Mouse (Mus musculus) gastrocnemius, adult 8-10 months (tissue): ENCODE results near the gene Ybx1. TPM values are rescaled to one million over a fixed set of nuclear protein-coding genes. Genes with fewer than 3 reads are reported as not detected.

Source experiments
- DNase-seq, 2 experiments: peaks; one replicate each; pipeline ENCODE4 v3.0.0; 2022; ENCODE audit warnings: low spot score in 2 of 2
- total RNA-seq, 4 experiments: library from RNA; stranded (reverse); gene quantifications; 2 replicates each; pipeline ENCODE4 v1.2.4; 2022

Ybx1 gene
- total RNA-seq, 4 experiments from 2014 or later, result 604 to 694 (median 660) TPM

DNA sequence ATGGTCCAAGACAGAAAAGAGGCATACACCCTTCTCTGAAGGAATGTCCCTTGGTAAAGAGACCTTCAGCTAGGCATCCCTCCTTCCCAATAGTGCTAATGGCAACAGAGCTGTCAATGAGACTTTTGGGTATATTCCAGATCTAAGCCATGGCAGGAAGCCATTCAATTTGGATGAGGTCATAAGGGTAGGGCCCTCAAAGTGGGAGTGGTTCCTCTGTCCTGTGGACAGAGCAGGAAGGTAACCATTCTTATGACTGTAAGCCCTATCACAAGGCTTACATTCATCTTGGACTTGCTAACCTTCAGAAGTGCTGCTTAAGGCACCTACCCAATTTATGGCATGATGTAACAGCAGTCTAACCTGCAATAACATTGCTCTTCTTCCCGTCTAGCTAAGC is 19.8 kb downstream of the Ybx1 start:
- DNase-seq, result no peak

DNA sequence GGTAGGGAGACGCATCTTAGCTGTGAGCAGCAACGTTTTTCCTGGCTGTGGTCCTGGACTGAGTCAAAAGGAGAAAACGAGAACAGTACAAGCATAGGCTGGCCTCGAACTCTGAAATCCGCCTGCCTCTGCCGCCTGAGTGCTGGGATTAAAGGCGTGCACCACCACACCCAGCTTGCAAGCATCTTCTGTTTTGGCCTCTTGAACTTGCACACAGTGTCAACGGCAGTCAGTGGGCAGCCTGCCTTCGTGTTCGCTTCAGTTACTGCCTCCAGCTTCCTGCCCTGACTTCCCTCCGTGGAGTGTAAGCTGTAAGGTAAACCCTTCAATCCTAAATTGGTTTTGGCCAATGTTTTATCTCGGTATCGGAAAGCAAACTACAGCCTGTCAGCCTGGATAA is 27.8 kb downstream of the Ybx1 start:
- DNase-seq, result no peak

DNA sequence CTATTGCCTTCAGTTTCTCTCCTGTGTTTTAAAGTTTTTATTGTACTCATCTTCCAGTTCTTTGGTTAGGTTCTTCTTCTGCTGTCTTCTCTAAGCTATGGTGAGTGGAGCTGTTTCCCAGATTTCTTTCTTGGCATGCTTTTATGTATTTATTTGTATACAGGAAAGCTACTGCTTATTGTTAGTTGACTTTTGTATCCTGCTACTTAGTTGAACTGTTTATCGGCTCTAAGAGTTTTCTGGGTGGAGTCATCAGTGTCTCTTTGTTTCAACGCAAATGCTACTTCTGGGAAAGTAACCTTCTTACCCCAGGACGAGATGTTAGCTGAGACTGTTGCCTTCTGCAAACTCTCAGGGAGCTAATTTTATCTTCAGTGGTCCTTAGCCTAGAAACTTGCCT is 30.9 kb downstream of the Ybx1 start:
- no peak for DNase-seq

DNA sequence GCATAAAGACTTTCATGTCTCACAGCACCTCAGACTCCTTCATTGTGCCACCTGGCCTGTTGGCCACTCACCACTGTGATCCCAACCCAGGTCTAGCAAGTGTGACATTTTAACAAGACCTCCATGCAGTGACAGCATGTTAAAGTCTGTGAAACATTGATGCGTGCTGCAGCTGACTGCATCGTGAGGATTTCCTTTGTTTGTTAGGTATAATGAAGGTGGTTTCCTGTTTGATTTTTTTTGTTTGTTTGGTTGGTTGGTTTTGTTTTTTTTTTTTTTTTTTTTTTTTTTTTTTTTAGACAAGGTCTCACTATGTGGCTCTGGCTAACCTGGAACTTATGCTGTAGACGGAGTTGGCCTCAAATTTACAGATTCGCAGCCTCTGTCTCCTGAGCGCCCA is 31.9 kb downstream of the Ybx1 start:
- DNase-seq, result no peak

DNA sequence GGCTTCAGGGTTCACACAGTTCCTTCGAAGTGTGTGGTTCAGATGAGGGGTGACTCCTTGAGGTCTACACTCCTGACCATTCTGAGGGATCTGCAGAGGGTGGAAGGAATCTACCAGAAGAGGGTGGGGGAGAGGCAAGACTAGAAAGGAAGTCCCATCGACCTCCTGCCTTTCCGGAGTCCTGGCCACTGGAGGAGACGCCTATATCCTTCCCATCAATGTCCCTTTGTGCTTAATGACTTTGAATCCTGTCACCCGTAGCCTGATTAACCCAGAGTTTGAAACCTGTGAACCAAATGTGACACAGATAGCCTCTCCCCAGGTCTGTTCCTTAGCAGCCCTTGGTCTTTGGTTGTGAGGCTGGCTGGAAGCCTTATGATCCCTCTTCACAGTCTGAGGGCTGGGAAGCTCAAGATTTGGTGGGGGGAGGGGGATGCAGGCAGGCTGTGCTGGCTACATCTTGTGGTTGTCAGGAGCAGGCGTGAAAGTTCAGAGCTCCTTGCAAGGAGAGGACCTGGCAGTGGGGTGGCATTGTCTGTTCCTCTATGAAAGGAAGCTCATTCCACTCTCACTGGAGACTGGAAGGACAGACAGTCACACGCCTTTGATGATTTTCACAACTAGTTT is 33.2 kb downstream of the Ybx1 start:
- no peak for DNase-seq

DNA sequence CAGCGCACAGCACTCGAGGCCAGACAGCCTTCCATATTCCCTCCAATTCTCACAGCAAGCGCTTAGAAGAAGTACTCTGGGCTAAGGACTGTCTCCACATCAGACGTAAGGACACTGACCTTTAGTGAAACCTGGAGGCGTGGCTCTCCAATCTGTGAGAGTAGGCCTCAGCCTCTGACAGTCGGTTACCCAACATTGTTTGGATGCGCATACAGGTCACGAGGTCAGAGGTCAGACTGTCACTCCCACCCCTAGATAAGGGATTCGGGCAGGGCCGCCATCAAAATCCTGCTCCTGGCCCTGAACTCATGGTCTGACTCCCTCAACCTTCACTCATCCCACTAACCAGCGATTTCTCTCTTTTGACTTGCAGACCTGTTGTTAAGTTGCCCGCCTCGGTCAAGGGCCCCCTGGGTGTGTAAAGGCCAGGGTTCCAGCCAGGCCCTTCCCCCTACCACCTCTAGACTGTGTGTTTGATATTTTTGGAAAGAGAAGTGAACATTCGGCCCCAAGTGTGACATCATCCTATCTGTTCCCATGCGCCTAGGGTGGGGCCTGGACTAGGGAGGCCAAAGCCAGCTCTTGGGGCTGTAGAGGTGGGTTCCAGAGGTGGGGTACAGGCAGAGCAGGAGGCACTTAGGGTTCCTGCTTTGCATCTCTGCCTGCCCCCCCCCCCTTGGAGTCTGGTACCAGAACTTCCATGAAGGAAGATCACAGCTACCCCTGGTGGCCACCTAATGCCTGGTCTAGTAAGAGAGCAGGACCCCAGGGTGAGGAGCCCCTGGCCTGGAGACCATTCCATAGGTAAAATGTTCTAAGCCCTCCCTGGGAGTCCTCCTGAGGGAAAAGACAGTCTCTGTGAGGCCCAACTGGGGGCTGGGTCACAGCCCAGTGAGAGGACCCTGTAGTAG is 34.8 kb downstream of the Ybx1 start:
- DNase-seq, result no peak

DNA sequence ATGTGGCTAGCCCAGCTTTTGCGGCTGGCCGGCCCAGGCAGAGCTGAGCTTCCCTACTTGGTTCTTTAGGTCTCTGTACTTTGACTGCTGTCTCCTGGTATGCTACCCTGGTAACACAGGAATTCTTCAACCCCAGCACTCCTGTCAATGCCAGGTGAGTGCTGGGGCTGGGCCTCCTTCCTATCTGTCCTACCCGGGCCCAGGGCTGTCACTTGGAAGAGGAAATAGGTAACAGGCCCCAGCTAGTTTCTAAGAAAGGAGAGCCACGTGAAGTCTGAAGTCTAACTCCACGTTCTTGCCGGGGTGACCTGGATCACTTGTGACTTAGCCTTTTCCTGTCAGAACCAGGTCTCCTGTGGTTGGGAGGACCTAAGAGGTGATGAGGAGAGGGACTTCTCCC is 37.3 kb downstream of the Ybx1 start:
- no peak for DNase-seq

DNA sequence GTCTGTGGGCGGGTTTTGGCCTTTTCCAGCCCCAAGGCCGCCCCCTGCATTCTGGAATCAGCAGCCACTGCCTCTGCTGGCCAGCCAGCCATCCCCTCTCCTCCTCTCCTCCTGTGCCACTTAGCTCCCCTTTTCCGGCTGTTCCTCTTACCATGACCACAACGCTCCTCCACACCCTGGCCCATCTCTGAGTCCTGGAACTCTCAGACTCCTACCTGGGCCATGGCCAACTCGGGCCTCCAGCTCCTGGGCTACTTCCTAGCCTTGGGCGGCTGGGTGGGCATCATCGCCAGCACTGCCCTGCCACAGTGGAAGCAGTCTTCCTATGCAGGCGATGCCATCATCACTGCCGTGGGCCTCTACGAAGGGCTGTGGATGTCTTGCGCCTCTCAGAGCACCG is 39.1 kb downstream of the Ybx1 start, which contains the start of gene Cldn19:
Gene Cldn19 (plus strand): TSS at position 64 of the 400 bp plus-strand sequence.
- no peak for DNase-seq

DNA sequence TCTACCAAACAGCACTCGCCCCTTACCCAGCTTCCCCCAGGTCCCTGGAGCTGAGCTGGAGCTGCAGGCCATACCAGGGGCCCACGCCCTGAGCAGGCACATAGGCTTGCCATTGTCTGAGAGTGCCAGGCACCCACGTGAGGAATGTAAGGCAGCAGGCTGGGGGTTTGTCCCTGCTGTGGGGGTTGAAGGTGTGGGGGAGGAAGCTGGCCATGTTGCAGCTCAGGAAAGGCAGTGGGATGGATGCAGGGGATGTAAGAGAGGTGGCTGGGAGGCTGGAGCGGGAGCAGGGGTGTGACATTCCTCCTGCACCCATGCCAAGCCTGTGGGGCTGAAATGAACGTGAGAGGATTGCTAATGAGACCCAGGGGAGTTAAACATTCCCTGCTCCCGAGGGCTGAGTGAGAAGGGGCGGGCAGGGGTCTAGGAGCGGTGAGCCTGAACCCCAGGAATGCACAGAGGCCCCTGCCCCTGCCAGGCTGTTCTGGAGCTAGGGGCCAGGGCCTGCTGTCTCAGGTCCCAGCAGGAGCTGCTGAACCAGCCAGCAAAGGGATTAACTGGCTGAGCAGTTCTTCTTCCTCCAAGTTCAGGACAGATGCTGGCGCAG is 40.3 kb downstream of the Ybx1 start:
- no peak for DNase-seq

DNA sequence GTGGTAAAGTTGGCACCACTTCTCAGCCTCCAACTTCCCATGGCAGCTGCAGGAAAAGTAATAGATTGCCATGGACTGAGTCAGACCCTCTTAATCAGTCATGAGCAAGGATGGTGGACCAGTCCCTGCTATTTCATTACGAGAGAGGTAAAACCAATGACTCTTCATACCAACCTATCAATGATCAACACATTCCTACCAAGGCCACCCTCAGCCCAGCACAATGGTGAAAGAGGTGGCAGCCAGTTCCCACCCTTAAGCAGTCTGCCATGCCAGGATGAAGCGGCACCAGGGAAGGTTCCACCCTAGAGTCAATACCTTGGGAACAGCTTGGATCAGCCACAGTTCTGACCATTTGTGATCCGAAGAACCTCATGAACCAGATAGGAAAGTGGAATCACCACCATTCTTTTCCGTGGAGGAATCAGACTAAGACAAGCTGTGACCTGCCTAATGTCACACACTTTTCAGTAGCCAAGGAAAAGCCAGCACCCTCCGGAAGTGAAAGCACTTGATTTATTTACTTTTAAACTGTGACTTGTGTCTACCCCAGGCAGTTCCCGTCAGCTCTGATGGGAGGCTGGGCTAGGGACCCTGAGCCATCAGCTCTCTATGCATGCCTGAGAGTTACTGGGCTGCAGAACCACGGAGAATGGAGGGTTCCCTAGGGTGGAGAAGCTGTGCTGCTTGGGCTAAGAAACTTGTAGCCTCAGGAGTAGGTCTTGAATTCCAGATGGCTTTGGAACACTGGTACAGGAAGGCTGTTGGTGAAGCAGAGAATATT is 42.2 kb downstream of the Ybx1 start:
- no peak for DNase-seq

DNA sequence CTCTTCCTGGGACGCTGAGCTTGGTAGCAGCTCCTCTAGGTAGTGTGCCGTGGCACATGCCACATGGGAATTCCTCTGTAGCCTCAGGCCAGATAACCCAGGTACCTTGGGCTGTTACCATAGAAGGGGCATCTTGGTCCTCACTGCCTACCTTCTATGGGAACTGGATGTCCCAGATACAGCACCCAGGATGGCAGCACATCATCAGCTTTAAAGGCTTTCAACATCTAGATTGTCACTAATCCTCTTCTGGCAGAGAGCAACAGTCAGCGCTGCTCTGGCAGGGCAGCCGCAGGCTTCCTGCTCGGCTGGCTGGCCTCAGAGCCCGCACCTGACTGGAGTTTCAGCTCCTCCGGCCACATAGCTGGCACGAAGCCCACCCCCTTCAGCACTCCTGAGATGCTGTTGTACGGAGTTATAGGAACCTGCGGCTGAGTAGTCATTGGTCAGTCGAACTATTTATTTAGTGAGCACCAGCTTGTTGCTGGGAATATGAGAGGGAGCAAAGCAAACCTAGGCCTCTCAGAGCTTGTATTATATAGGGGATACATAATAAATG is 45.9 kb downstream of the Ybx1 start:
- DNase-seq, result no peak

DNA sequence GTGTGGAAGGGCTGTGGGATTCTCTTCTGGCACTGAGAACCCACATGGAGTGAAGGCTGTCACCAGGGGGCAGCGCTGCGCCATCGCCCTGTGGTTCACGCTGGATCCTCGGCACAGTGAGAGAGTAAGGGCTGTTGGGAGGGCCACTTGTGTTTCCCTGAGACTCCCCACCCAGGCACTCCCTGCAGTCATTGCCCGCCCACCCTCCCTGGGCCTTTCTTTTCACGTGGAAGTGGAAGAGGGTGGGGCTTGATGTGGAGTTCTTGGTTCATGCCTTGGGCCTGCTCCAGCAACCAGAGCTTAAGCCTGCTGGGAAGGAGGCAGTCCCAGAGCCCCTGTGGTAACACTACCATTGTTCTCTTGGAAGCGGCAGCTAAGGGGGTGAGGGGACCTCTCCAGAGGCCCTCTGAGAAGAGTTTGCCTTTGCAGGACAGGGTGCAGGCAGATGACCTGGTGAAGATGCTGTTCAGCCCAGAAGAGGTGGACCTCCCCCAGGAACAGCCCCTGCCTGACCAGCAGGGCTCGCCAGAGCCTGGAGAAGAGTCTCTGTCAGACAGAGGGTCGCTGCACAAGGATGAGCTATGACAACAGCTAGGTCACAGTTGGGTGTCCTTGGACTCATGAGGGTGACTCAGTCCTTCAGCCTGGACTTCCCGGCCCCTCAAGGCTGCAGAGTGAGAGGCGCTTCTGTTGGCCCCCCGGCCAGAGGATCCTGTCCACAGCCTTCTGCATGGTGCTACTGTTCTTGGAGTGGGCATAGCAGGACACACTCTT is 46.8 kb downstream of the Ybx1 start:
- peak; percentile 55 to 57 for DNase-seq

DNA sequence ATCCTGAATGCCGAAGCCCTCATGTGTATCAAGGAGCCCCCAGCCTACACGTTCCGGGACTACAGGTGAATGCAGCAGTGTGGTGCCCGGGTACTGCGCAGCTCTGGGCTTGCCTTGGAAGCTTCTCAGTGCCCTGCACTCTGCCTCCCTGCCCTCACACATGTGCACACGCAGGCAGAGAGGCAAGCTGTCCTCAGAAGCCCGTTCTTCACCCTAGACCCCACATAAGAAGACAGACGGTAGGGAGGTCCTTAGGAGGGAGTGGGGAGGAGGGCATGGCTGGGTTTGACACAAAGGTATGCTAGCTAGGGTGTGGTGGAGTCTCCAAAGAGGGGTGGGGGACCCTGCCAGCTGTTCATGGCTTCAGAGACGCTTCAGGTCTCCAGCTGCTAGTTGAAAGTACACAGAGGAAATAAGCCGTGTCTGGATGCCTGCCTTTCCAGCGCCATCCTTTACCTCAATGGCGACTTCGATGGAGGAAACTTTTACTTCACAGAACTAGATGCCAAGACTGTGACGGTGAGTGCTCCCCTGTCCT is 47.6 kb downstream of the Ybx1 start:
- DNase-seq, result no peak

DNA sequence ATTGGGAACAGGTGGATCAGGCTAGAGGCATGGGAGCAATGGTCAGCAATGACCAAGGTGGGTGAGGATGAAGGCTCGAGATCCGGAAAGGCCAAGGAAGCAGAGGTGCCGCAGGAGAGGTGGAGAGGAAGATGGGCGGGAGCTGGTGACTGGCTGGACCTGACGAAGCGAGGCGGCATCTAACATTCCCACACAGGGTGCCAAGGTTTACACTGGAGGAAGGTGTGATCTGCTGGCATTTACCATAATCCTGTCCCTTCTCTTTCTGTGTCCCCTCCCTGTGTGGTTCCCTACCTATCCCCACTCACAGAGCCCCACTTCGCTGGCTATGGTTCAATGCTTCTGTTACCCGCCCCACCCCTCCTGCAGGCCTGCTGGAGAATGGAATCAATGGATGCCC is 48.4 kb downstream of the Ybx1 start:
- DNase-seq, result no peak

DNA sequence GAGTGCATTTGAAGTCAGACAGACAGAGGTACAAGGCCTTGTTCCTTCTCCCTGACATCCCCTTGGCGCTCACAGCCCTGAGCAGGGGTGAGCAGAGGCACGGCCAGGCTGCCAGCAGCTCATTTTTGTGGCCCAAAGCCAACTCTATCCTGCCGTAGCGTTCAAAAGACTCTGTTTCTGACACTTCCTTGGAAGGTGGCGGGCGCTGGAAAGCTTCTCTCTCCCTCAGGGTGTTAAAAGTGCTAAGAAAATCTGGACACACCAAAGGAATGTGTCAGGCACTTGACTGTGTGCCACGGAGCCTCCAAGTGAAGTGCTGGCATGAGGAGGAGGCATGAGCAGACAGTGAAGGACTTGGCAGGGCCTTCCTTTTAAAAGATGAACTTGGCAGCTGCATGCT is 48.8 kb downstream of the Ybx1 start:
- no peak for DNase-seq

DNA sequence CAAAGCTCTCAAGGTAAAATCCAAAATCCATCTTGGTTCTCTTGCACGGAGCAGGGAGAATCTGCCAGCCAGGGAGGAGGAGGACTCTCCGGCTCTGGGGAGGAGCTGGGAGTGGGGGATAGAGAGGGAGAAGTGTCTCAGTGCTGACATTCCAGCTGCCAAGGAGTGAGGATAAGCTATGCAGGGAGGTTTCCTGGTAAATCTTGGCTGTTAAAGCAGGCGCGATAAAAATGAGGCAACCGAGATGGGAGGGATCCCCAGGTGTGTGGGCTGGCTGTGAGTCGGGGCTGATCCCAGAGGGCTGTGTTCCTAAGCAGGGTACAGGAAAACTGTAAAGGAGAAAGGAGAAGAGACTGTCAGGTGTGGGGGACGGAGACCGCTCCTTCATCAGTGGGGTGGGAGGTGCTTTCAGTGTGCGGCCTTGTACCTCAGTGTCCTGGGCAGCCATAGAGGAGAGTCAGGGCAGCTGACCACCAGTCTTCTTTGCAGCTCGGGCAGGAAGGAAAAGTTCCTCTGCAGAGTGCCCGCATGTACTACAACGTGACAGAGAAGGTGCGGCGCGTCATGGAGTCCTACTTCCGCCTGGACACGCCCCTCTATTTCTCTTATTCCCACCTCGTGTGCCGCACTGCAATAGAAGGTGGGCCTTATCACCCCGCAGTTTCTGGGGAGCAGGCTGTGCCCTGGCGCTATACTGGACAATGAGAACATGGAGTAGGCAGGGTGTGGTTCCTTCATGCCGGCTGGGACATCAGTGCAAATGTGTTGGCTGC is 49.8 kb downstream of the Ybx1 start:
- no peak for DNase-seq

DNA sequence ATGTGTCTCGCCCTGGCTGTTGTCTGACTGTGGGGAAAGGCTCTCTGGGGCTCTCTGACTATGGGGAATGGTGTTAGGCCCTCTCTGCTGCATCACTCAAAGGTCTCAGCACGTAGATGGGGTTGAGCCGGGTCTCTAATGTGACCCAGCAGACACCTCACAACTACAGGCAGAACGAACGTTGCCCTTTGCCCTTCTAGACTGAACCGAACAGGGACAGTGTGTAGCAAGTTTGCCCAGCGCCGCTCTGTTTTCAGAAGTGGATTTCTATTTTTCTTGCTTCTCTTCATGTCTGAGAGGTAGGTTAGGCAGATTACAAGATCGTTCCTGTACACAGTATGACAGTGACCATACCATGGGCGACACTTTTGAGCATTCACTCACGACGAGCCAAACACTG is 51.8 kb downstream of the Ybx1 start:
- no peak for DNase-seq

DNA sequence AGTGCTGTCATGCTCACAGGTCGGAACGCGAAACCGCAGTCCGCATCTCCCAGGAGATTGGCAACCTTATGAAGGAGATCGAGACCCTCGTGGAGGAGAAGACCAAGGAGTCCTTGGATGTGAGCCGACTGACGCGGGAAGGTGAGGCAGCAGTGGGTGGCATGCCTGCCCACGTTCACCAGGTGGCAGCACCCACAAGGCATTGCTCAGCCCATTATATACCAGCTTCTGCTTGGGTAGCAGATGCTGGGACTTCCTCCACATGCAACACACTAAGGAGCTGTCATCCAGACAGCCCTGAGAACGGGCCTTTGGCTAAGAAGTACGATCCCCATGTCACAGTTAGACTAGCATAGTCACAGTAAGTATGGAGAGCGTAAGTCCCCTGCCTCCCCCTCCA is 52.7 kb downstream of the Ybx1 start:
- no peak for DNase-seq

DNA sequence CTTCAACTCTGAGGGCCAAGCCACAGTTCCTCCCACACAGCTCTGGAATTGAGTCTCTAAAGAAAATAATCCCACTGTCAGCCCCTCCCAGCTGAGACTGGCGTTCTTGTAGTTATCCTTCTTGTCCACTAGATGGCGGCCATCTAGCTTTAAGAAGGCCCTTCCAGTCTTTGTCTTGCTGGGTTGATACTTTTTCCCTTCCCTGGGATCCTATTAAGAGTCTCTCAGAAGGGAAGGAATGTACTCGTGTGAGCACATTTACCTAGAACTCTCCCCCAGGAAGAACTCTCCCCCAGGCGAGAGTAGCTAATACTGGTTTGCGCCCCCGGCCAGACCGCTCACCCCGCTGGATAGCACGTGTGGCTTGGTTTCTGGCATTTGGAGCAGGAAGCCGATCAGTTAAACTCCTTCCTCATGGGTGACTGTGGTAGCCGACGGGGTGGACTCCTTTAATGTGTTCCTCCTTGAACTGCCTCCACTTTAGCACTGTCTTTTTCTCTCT is 55.2 kb downstream of the Ybx1 start:
- DNase-seq, result no peak
